In genomic region chr2:58566410-58567065, GRCm38 (mm10) we compare ENCODE assay signal across 8 mouse cellular contexts. TPM values are rescaled to one million over a fixed set of nuclear protein-coding genes. Genes with fewer than 3 reads are reported as not detected.
DNase-seq lines count a peak whose midpoint lies in the region; ATAC-seq lines count a peak whose summit lies in the region.

No protein-coding gene starts in this region.

- no peaks in the 10 kb centered on the region for H3K9me3 ChIP-seq in embryonic facial prominence, embryonic 13.5 days
- H3K9me3 ChIP-seq in heart, embryonic 10.5 days: no peaks in the 10 kb centered on the region
- H3K9me3 ChIP-seq in midbrain, embryonic 16.5 days (replicated peaks; ENCODE audit: control insufficient read depth, low read length, poor library complexity, severe bottlenecking): no peaks in the 10 kb centered on the region
- H3K9me3 ChIP-seq in stomach, embryonic 14.5 days (ENCODE audit: control insufficient read depth, low read depth, low read length): no peaks in the 10 kb centered on the region

- DNase-seq in embryo, embryonic 10 days (ENCODE audit: low spot score): peak; percentile 55
- DNase-seq in embryo, embryonic 10.5 days (ENCODE audit: low spot score): no peak
- peak; percentile 79 for DNase-seq in heart, embryonic 10.5 days (ENCODE audit: low spot score)
- peak; percentile 65 for DNase-seq in kidney, adult 9 months
- DNase-seq in liver: peak; percentile 42

- peak; percentile 32 for ATAC-seq in embryonic facial prominence, embryonic 13.5 days (ENCODE audit: insufficient number of reproducible peaks, insufficient read depth, low FRiP score, low TSS enrichment, low read depth)
- ATAC-seq in midbrain, embryonic 16.5 days: peak; percentile 74
- peak; percentile 47 for ATAC-seq in stomach, embryonic 14.5 days (ENCODE audit: insufficient number of reproducible peaks, insufficient read depth, low FRiP score, low read depth)

- peaks cover 49% of the 10 kb centered on the region for H3K4me1 ChIP-seq in embryonic facial prominence, embryonic 13.5 days
- peaks cover 54% of the 10 kb centered on the region for H3K4me1 ChIP-seq in heart, embryonic 10.5 days
- H3K4me1 ChIP-seq in midbrain, embryonic 16.5 days (ENCODE audit: control insufficient read depth, insufficient read depth, low read length): peaks cover 43% of the 10 kb centered on the region
- H3K4me1 ChIP-seq in stomach, embryonic 14.5 days (ENCODE audit: control insufficient read depth, insufficient read depth, low read length): peaks cover 31% of the 10 kb centered on the region

- H3K9ac ChIP-seq in embryonic facial prominence, embryonic 13.5 days: peak overlapping the region; percentile 90
- H3K9ac ChIP-seq in midbrain, embryonic 16.5 days (ENCODE audit: low read depth, low read length): peak overlapping the region; percentile 96
- H3K9ac ChIP-seq in stomach, embryonic 14.5 days (replicated peaks; ENCODE audit: low read depth, low read length): peak overlapping the region; percentile 95

- peak overlapping the region; percentile 99 for H3K27ac ChIP-seq in embryonic facial prominence, embryonic 13.5 days
- peak overlapping the region; percentile 98 for H3K27ac ChIP-seq in heart, embryonic 10.5 days
- peak overlapping the region; percentile 99 for H3K27ac ChIP-seq in midbrain, embryonic 16.5 days (ENCODE audit: low read length)
- H3K27ac ChIP-seq in stomach, embryonic 14.5 days (ENCODE audit: low read length): peak overlapping the region; percentile 97

- under 1% methylated on average over 59 of the region's 78 CpGs for WGBS in embryonic facial prominence, embryonic 13.5 days
- 1% methylated on average over 78 of the region's 78 CpGs for WGBS in heart, embryonic 10.5 days
- WGBS in midbrain, embryonic 16.5 days: under 1% methylated on average over 48 of the region's 78 CpGs
- WGBS in stomach, embryonic 14.5 days: 2% methylated on average over 56 of the region's 78 CpGs

- no peaks in the 10 kb centered on the region for H3K36me3 ChIP-seq in embryonic facial prominence, embryonic 13.5 days
- no peaks in the 10 kb centered on the region for H3K36me3 ChIP-seq in heart, embryonic 10.5 days
- H3K36me3 ChIP-seq in midbrain, embryonic 16.5 days (ENCODE audit: control insufficient read depth, insufficient read depth, low read length): no peaks in the 10 kb centered on the region
- H3K36me3 ChIP-seq in stomach, embryonic 14.5 days (ENCODE audit: control insufficient read depth, insufficient read depth, low read length): no peaks in the 10 kb centered on the region

- peak overlapping the region; percentile 89 for H3K4me3 ChIP-seq in embryonic facial prominence, embryonic 13.5 days
- H3K4me3 ChIP-seq in heart, embryonic 10.5 days: peak overlapping the region; percentile 76
- peak overlapping the region; percentile 94 for H3K4me3 ChIP-seq in midbrain, embryonic 16.5 days (ENCODE audit: low read depth, low read length)
- peak overlapping the region; percentile 90 for H3K4me3 ChIP-seq in stomach, embryonic 14.5 days (ENCODE audit: low read depth, low read length)

- H3K27me3 ChIP-seq in embryonic facial prominence, embryonic 13.5 days: no peaks in the 10 kb centered on the region
- no peaks in the 10 kb centered on the region for H3K27me3 ChIP-seq in heart, embryonic 10.5 days (ENCODE audit: insufficient read depth, poor library complexity, severe bottlenecking)
- no peaks in the 10 kb centered on the region for H3K27me3 ChIP-seq in midbrain, embryonic 16.5 days (ENCODE audit: control insufficient read depth, insufficient read depth, low read depth, low read length)
- H3K27me3 ChIP-seq in stomach, embryonic 14.5 days (ENCODE audit: control insufficient read depth, insufficient read depth, low read length): no peaks in the 10 kb centered on the region

- peak overlapping the region; percentile 77 for H3K4me2 ChIP-seq in embryonic facial prominence, embryonic 13.5 days
- H3K4me2 ChIP-seq in midbrain, embryonic 16.5 days (ENCODE audit: low read length): peak overlapping the region; percentile 75
- peak overlapping the region; percentile 72 for H3K4me2 ChIP-seq in stomach, embryonic 14.5 days (replicated peaks; ENCODE audit: low read depth, low read length)

RNA-seq across cellular contexts. Expression of gene Acvr1, which starts 0.4 kb away (rescaled TPM):
- 8.9 and 12.0 TPM in 2 replicates for polyA plus RNA-seq in embryonic facial prominence, embryonic 13.5 days (2015; fragmentation: Nextera tagmentation; extraction: Ambion mirVana)
- polyA plus RNA-seq in heart, embryonic 10.5 days (2016; fragmentation: Nextera tagmentation; extraction: Ambion mirVana): 9.4 and 11.1 TPM in 2 replicates
- polyA plus RNA-seq in midbrain, embryonic 16.5 days (2015; fragmentation: Nextera tagmentation; extraction: Ambion mirVana): 4.4 and 4.9 TPM in 2 replicates
- 9.5 and 10.5 TPM in 2 replicates for polyA plus RNA-seq in stomach, embryonic 14.5 days (2014; fragmentation: Nextera tagmentation; extraction: Ambion mirVana)

RNA-seq across cellular contexts. Expression of gene Upp2, which starts 0.6 kb away (rescaled TPM):
- 11.4 and 14.1 TPM in 2 replicates for polyA plus RNA-seq in embryonic facial prominence, embryonic 13.5 days (2015; fragmentation: Nextera tagmentation; extraction: Ambion mirVana)
- 5.8 and 8.2 TPM in 2 replicates for polyA plus RNA-seq in heart, embryonic 10.5 days (2016; fragmentation: Nextera tagmentation; extraction: Ambion mirVana)
- polyA plus RNA-seq in midbrain, embryonic 16.5 days (2015; fragmentation: Nextera tagmentation; extraction: Ambion mirVana): 14.3 and 16.6 TPM in 2 replicates
- polyA plus RNA-seq in stomach, embryonic 14.5 days (2014; fragmentation: Nextera tagmentation; extraction: Ambion mirVana): 9.2 and 11.6 TPM in 2 replicates
